Mouse (Mus musculus) embryo, embryonic 11 days (tissue): ENCODE measurements around the gene Yju2.

Source experiments
- DNase-seq: peaks from one replicate; pipeline ENCODE4 v3.0.0-alpha.2; 2015

The Yju2 gene

GRCm38 (mm10) chr17:55961631-55962030 is 2.7 kb downstream of the Yju2 start:
- DNase-seq: no peak

- no peak for DNase-seq
These were observed 4.3 kb downstream of the Yju2 start for GRCm38 (mm10) chr17:55963171-55963570.

- DNase-seq: no peak
These were observed 5.6 kb downstream of the Yju2 start for GRCm38 (mm10) chr17:55964496-55964895.

DNA sequence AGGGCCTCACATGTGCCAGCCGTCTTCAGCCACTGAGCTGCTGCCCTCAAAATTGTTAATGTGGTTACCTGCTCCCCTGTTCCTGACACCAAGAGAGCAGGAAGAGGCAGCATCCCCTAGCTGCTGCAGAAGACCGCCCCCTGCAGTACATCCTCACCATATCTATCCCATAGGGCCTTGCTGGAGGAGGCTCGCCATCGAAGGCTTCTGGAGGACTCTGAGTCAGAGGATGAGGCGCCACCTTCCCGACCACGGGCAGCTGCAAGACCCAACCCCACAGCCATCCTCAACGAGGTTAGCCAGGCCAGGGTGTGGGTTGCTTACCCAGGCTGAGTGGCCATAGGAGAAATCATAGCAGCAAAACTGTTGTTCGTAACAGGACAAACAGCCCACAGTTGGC is 6.1 kb downstream of the Yju2 start:
- no peak for DNase-seq

DNA sequence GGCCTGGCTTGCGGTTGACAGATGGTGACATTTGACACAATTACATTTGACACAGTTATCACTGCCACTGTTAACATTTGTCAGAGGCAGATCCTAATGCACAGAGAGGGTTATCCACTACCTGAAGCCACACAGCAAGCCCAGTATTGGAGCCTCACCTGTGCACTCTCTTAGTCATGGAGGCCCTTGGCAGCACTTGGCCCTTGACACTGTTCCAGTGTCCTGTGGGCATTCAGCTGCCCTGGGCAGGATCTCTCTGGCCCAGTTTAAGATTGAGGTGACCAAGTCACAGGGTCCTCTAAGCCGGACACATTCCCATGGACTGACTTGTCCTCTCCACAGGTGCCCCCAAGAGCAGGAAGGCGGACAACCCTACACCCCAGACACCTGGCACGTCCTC is 8.3 kb downstream of the Yju2 start:
- DNase-seq: no peak

GRCm38 (mm10) chr17:55968210-55968609 is 9.3 kb downstream of the Yju2 start:
- no peak for DNase-seq

DNA sequence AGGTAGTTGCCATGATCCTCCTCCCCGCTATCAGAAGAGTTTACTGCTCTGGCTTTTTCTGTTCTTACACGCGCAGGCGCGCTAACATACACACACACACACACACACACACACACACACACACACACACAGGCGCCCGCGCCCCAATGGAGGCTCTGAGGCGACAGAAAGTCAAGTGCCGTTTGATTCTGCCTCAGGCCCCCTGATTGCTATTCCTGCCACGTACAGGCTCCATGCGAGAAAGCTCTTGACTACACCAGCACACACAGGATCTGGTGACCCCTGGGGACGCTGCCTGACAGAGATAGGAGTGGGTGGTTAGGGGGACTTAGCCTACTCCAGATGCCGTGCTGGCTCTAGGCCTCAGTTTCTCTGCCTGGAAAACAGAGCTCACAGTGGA is 10.7 kb downstream of the Yju2 start:
- DNase-seq: peak; percentile 79

- peak; percentile 87 for DNase-seq
These were observed 11.3 kb downstream of the Yju2 start, which contains the start of gene Shd for GRCm38 (mm10) chr17:55969966-55970891. TSS of gene Shd (plus strand) at chr17:55970467.

DNA sequence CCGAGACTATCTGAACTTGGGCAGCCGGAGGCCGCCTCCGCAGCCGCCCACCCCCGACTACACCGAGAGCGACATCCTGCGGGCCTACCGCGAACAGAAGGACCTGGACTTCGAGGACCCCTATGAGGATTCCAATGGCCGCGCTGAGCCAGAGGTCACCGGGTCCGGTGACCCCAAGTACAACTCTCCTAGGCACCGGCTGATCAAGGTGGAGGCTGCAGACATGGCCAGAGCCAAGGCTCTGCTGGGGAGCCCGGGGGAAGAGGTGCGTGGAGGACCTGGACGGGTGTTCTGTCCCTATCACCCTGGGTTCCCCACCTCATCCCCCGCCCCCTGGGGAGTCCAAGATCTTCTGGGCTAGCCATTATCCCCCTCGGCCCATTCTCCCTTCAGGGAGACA is 12.6 kb downstream of the Yju2 start:
- no peak for DNase-seq

GRCm38 (mm10) chr17:55976255-55976862 is 17.5 kb downstream of the Yju2 start:
- peak; percentile 82 for DNase-seq

DNA sequence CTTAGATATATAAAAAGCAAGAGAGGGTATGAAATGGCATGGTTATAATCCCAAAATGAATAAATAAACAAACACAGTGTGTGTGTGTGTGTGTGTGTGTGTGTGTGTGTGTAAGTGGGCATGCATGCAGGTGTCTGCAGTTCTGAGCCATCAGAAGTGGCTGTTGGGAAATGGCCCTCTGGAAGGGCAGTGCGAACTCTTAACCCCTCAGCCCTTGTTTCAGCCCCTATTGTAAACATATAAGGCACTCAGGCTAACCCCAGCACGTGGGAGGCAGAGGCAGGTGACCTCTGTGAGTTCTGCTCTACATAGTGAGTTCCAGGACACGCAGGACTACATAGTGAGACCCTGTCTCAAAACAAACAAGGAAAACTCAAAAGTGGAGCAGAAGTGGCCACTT is 18.4 kb downstream of the Yju2 start:
- DNase-seq: no peak

DNA sequence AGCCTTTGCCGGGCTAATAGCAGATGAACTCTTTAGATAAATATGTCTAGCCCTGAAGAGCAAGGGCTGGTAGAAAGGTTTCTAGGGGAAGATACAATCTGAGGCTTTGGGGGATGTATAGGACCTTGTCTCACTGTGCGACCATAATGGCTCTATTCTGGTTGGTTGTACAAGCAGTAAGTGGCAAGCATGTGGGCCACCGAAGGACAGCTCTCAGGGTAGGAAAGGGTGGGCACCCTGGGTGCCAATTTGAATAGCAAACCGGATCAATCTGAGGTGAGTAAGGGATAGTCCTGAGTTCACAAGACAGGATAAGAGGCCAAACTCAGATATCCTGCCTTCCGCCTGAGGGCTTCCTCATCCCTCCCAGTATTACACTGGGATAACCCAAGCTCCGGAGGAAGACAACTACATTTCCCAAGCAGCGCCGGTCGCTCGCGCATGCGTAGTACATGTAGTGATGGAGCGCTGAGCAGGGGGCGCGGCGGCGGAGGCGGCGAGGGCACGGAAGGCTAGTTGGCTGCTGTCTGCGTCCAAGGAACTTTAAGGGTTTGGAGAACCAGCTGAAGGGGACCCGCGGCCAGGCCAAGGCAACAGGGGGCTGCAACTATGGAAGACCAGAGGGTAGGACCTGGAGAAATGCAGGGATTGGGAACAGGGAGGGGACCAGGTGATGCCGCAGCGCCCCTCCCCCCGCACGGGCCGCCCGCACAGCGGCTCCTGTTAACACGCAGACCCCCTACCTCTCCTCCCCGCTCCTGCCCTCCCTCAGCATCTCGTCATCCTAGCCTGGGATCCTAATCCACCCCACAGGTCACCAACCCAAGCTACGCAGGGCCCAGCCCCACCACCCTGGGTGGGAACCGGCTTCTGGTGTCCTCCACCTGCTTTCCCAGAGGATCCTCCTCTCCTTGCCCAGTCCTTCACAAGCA is 27.4 kb downstream of the Yju2 start, which contains the start of gene Fsd1:
Fsd1 (plus strand) TSS at position 480 of the 932 bp plus-strand sequence.
- DNase-seq: peak; percentile 89

DNA sequence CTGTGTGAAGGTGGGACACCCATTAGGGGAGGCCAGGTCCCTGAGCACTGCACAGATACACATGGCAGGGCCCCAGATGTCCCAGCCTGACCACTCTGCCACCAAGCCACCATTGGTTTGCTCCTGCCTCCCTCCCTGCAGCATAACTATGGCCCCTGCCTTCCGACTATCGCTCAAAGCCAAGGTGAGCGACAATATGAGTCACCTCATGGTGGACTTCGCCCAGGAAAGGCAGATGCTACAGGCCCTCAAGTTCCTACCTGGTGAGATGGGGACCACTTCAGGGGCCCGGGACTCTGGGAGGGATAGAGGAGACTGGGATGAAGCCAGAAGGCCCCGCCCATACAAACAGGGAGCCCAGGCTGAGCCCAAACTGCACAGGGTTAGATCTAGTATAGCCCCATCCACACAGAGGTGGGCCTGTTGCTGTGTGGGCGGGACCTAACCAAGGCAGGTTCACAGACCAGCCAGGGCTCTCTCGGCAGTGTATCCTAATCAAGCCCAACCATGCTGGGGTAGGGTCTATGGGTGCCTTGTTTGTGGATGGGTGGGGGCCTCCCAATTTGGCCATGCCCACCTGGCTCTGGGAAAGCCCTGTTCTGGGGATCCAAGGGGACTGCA is 31.5 kb downstream of the Yju2 start:
- DNase-seq: no peak

DNA sequence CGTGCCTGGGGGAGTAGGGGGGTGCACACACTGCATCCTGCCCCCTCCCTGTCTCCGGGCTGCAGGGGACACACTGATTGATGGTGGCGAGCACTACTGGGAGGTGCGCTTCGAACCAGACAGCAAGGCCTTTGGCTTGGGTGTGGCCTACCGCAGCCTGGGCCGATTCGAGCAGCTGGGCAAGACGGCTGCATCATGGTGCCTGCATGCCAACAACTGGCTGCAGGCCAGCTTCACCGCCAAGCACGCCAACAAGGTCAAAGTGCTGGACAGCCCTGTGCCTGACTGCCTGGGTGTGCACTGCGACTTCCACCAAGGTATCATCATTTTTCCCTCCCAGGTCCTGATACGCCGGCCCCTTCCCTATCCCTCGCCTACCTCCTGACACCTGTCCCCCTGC is 37.1 kb downstream of the Yju2 start:
- DNase-seq: no peak

DNA sequence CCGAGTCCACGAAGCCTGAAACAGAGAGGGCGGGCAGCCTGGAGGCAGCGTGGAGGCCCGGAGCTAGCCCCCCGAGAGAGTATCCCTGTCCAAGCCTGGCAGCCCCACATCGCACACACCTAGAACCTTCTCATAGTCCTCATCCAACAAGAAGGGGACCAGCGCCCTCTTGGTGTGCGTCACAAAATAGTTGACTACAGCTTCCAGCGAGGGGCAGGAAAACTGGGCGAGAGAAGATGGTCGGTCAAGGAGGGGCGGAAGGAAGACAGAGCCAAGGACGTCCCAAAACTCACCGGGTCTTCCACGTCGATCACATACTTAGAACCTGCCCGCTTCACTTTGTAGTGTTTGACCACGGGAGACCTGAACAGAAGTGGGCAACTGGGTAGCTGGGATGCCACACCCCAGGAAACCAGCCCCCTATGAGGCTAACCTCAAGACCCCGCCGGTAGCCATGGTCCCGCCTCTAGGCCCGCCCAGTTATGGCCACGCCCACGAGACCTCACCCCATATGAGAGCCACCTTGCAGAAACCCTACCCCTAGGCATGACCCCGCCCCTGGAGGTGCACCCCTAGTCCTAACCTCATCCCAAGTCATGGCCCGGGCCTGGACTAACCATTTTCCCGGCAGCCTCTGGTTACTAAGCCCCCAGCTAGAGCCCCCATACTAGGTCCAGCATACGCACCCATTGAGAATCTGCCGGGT is 41.0 kb downstream of the Yju2 start:
- DNase-seq: peak; percentile 39

GRCm38 (mm10) chr17:56003000-56003399 is 44.1 kb downstream of the Yju2 start:
- DNase-seq: no peak

- DNase-seq: peak; percentile 57
These were observed 46.6 kb downstream of the Yju2 start, which contains the start of the genes Stap2 and Mpnd for GRCm38 (mm10) chr17:56005415-56006061. TSS of gene Stap2 (minus strand) at chr17:56005584. TSS of gene Mpnd (plus strand) at chr17:56005711.

- DNase-seq: no peak
These were observed 48.1 kb downstream of the Yju2 start for GRCm38 (mm10) chr17:56006956-56007355.

DNA sequence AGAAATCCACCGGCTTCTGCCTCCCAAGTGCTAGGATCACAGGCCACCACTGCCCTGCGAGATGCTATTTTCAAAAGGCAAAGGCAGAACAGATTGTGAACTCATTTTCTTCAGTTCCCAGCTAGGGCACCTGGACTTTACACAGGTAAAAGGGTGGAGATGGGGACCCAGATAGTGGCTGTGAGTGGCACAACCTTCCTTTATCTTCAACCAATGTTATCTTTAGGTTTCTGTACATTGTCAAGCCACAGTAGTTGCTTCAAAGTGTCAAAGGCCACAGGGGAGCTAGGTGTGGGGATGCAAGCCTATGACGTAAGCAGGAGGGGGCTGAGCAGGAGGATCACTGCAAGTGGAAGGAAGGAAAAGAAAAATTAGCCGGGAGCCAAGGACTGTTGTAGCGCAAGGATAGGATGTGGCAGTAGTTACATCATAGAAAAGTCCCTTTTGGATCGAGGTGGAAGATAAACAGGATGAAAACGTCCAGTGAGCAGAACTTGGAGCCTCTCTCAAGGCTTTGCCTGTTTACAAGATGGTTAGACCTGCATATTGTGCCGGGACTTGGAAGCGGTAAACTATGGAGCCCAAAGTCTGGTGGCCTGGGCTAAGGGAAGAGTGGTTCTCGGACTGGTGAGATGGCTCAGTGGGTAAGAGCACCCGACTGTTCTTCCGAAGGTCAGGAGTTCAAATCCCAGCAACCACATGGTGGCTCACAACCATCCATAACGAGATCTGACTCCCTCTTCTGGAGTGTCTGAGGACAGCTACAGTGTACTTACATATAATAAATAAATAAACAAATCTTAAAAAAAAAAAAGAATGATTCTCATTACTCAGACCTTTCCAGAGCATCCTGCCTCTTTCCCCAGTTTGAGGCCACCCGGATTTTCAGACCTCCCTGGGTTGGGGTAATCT is 48.8 kb downstream of the Yju2 start:
- DNase-seq: peak; percentile 47
